Mouse (Mus musculus) lung, postnatal 0 days (tissue): ENCODE measurements around the gene Eif2b1. TPM values are rescaled to one million over a fixed set of nuclear protein-coding genes. Genes with fewer than 3 reads are reported as not detected.

ENCODE experiments used
- ATAC-seq: fragments of 200-750 bp; cut with Nextera tagmentation; 2 replicates; pipeline ENCODE4 v1.8.0; 2017; ENCODE audit warnings: moderate library complexity
- DNase-seq: peaks from one replicate; pipeline ENCODE4 v3.0.0-alpha.2; 2016; ENCODE audit warnings: low spot score
- H3K27ac ChIP-seq: fragments of 300-500 bp; sonication (generic); 2 replicates; pipeline ENCODE4 v1.5.1; 2014; ENCODE audit warnings: antibody characterized with exemption, mild to moderate bottlenecking, low read length, mixed read lengths
- H3K27me3 ChIP-seq: fragments of 300-500 bp; sonication (generic); replicated peaks from 2 replicates; pipeline ENCODE4 v1.6.1; 2014; ENCODE audit warnings: low read length, mixed read lengths; ENCODE audit not compliant: insufficient read depth
- H3K36me3 ChIP-seq: fragments of 300-500 bp; sonication (generic); 2 replicates; pipeline ENCODE4 v1.6.1; 2014; ENCODE audit warnings: low read length, mixed read lengths; ENCODE audit not compliant: insufficient read depth
- H3K4me1 ChIP-seq: fragments of 300-500 bp; sonication (generic); 2 replicates; pipeline ENCODE4 v1.6.1; 2014; ENCODE audit warnings: antibody characterized with exemption, low read depth, low read length, mixed read lengths; ENCODE audit not compliant: insufficient read depth
- H3K4me2 ChIP-seq: fragments of 300-500 bp; sonication (generic); replicated peaks from 2 replicates; pipeline ENCODE4 v1.6.1; 2014; ENCODE audit warnings: low read depth, mild to moderate bottlenecking, low read length, moderate library complexity, mixed read lengths
- H3K4me3 ChIP-seq: fragments of 300-500 bp; sonication (generic); 2 replicates; pipeline ENCODE4 v1.5.1; 2014; ENCODE audit warnings: low read depth, low read length
- H3K9ac ChIP-seq: fragments of 300-500 bp; sonication (generic); replicated peaks from 2 replicates; pipeline ENCODE4 v1.6.1; 2014; ENCODE audit warnings: low read depth, mild to moderate bottlenecking
- H3K9me3 ChIP-seq: fragments of 300-500 bp; sonication (generic); 2 replicates; pipeline ENCODE4 v1.6.1; 2016; ENCODE audit warnings: low read length, mixed read lengths
- CTCF ChIP-seq: IDR thresholded peaks from 2 replicates; pipeline ENCODE4 v1.5.1; 2016; ENCODE audit warnings: antibody characterized with exemption, mild to moderate bottlenecking
- EP300 ChIP-seq: IDR thresholded peaks from 2 replicates; pipeline ENCODE4 v1.6.1; 2016; ENCODE audit warnings: antibody characterized with exemption, mild to moderate bottlenecking, control low read depth
- WGBS: fragments of 180-500 bp; shearing (Covaris S2); extraction: QIAGEN DNeasy Blood & Tissue Kit; methylation state at CpG from one replicate; pipeline ENCODE4 v1.1.7; 2014; 5-methylcytosine and 5-hydroxymethylcytosine counted together
- polyA plus RNA-seq: library from polyadenylated mRNA; unstranded; fragments of >200 nt; fragmentation: Nextera tagmentation; extraction: Ambion mirVana; gene quantifications from 2 replicates; pipeline ENCODE4 v1.2.1, GENCODE M21; 2015

The Eif2b1 gene
- polyA plus RNA-seq, 1 experiment from 2014 or later, result 46.6 TPM

GRCm38 (mm10) chr5:124592768-124593167 lies 13.8 kb upstream of the Eif2b1 start:
- WGBS, result 91% methylated on average over 3 of the region's 3 CpGs
- Histone ChIP-seq H3K9me3 (no peaks in the 10 kb centered on the region), H3K4me3 (no peak overlapping the region), H3K27me3 (no peaks in the 10 kb centered on the region), H3K4me1 (no peaks in the 10 kb centered on the region), H3K4me2 (no peak overlapping the region), H3K9ac (no peak overlapping the region), H3K27ac (no peak overlapping the region), H3K36me3 (peaks cover 22% of the 10 kb centered on the region; the same call in 1 of the 2 replicates)
- ATAC-seq (no peak), DNase-seq (no peak)
- no peak for TF ChIP-seq CTCF
- no peak for TF ChIP-seq EP300

- peak; percentile 61 for ATAC-seq
- TF ChIP-seq EP300 (no peak), CTCF (no peak)
- Histone ChIP-seq H3K4me1 (peaks cover 9% of the 10 kb centered on the region; the same call in 1 of the 2 replicates), H3K4me2 (no peak overlapping the region), H3K9ac (no peak overlapping the region), H3K27me3 (no peaks in the 10 kb centered on the region), H3K27ac (no peak overlapping the region), H3K36me3 (peaks cover 13% of the 10 kb centered on the region; the same call in 1 of the 2 replicates), H3K4me3 (no peak overlapping the region), H3K9me3 (no peaks in the 10 kb centered on the region)
- peak; percentile 86 for DNase-seq
- WGBS, result 55% methylated on average over 5 of the region's 5 CpGs
These were observed 3.6 kb upstream of the Eif2b1 start for GRCm38 (mm10) chr5:124582515-124582914.

GRCm38 (mm10) chr5:124575467-124575866 lies 3.5 kb downstream of the Eif2b1 start:
- peak; percentile 45 for DNase-seq
- TF ChIP-seq CTCF (no peak), EP300 (no peak)
- WGBS, result 71% methylated on average over 7 of the region's 7 CpGs
- Histone ChIP-seq H3K4me1 (peaks cover 9% of the 10 kb centered on the region; the same call in 1 of the 2 replicates), H3K9me3 (no peaks in the 10 kb centered on the region), H3K27me3 (no peaks in the 10 kb centered on the region), H3K4me3 (no peak overlapping the region), H3K27ac (no peak overlapping the region), H3K9ac (no peak overlapping the region), H3K4me2 (no peak overlapping the region), H3K36me3 (peaks cover 32% of the 10 kb centered on the region)
- no peak for ATAC-seq

GRCm38 (mm10) chr5:124571068-124571467 lies 7.9 kb downstream of the Eif2b1 start:
- Histone ChIP-seq H3K27me3 (no peaks in the 10 kb centered on the region), H3K4me2 (no peak overlapping the region), H3K9me3 (no peaks in the 10 kb centered on the region), H3K9ac (no peak overlapping the region), H3K36me3 (peaks cover 47% of the 10 kb centered on the region), H3K4me3 (no peak overlapping the region), H3K4me1 (no peaks in the 10 kb centered on the region), H3K27ac (no peak overlapping the region)
- ATAC-seq, result no peak
- no peak for TF ChIP-seq EP300
- no peak for TF ChIP-seq CTCF
- 86% methylated on average over 12 of the region's 12 CpGs for WGBS
- DNase-seq, result no peak

- H3K4me2 ChIP-seq, result no peak overlapping the region
- TF ChIP-seq EP300 (no peak), CTCF (peak; percentile 54)
- H3K27ac ChIP-seq, result no peak overlapping the region
- H3K4me3 ChIP-seq, result no peak overlapping the region
- H3K9ac ChIP-seq, result no peak overlapping the region
- ATAC-seq (no peak), DNase-seq (no peak)
- no peaks in the 10 kb centered on the region for H3K9me3 ChIP-seq
- no peaks in the 10 kb centered on the region for H3K27me3 ChIP-seq
- peaks cover 4% of the 10 kb centered on the region; the same call in 1 of the 2 replicates for H3K4me1 ChIP-seq
- 0 out of 2 replicates have a peak, but pooled peaks cover 10% of the 10 kb centered on the region for H3K36me3 ChIP-seq
- 60% methylated on average over 1 of the region's 1 CpGs for WGBS
These were observed 23.8 kb downstream of the Eif2b1 start for GRCm38 (mm10) chr5:124555145-124555544.

- Histone ChIP-seq H3K4me1 (peaks cover 4% of the 10 kb centered on the region; the same call in 1 of the 2 replicates), H3K36me3 (0 out of 2 replicates have a peak, but pooled peaks cover 7% of the 10 kb centered on the region), H3K9ac (no peak overlapping the region; the same call in 1 of the 2 replicates), H3K27ac (no peak overlapping the region), H3K4me2 (no peak overlapping the region), H3K9me3 (no peaks in the 10 kb centered on the region), H3K27me3 (no peaks in the 10 kb centered on the region), H3K4me3 (no peak overlapping the region)
- DNase-seq, result no peak
- ATAC-seq, result no peak
- 69% methylated on average over 6 of the region's 6 CpGs for WGBS
- TF ChIP-seq CTCF, result no peak
- no peak for TF ChIP-seq EP300
These were observed 25.3 kb downstream of the Eif2b1 start for GRCm38 (mm10) chr5:124553607-124554006.
